Mouse (Mus musculus): ENCODE data around the gene Sec13. TPM values are rescaled to one million over a fixed set of nuclear protein-coding genes. Genes with fewer than 3 reads are reported as not detected.

The Sec13 gene
- total and polyA plus RNA-seq, 3 experiments, result 145 to 257 (median 209) TPM

- Histone ChIP-seq H3K4me1 (ENCODE audit: control insufficient read depth in 1 of 2, insufficient read depth in 2 of 2) (peaks cover 10 to 37% of the 10 kb centered on the region in 2 experiments; a peak in 3 of 4 replicates), H3K4me3 (replicated peaks in 1 of 3; ENCODE audit: low read depth in 2 of 3, low read length in 2 of 3, poor library complexity in 1 of 3) (no peak overlapping the region), H3K79me2 (replicated peaks; ENCODE audit: control insufficient read depth, extremely low read depth, insufficient read depth, poor library complexity, severe bottlenecking) (0 out of 2 replicates have a peak, but pooled peaks cover 2% of the 10 kb centered on the region), H3K9me3 (replicated peaks; ENCODE audit: low read length) (no peaks in the 10 kb centered on the region), H3K9ac (ENCODE audit: insufficient read depth, low read depth) (no peak overlapping the region), H3K4me2 (ENCODE audit: insufficient read depth, low read depth, poor library complexity, severe bottlenecking) (no peak overlapping the region), H3K27me3 (replicated peaks) (no peaks in the 10 kb centered on the region), H3K27ac (ENCODE audit: insufficient read depth, low read depth) (no peak overlapping the region), H3K36me3 (replicated peaks in 1 of 2; ENCODE audit: control insufficient read depth in 1 of 2, insufficient read depth in 1 of 2, low read length in 1 of 2) (peaks cover 78 to 85% of the 10 kb centered on the region in 2 experiments)
- no peak for DNase-seq (ENCODE audit: extremely low read depth)
- TF ChIP-seq PAX5 (IDR thresholded peaks at IDR 0.05; ENCODE audit: low read length), result no peak
- TF ChIP-seq HCFC1 (IDR thresholded peaks at IDR 0.05; ENCODE audit: low read depth, low read length), result no peak
- TF ChIP-seq CHD1 (IDR thresholded peaks at IDR 0.05; ENCODE audit: low read depth, low read length), result no peak
- no peak for TF ChIP-seq IRF4 (IDR thresholded peaks at IDR 0.05; ENCODE audit: low read depth, low read length)
- in situ Hi-C loops (cut with MboI; ENCODE audit: low pct_ligation_motif_present, low pct_unique_long_range_greater_than_20kb, low sequenced_read_pairs), result no loop called here
- dilution Hi-C loops (cut with MboI; ENCODE audit: extremely low pct_ligation_motif_present, extremely low pct_unique_long_range_greater_than_20kb, low sequenced_read_pairs), result no loop called here
These were observed 50.5 kb downstream of the Sec13 start for GRCm38 (mm10) chr6:113690008-113690399.

GRCm38 (mm10) chr6:113686551-113687125, 53.9 kb downstream of the Sec13 start:
- Histone ChIP-seq H3K27ac (ENCODE audit: insufficient read depth, low read depth) (no peak overlapping the region), H3K36me3 (replicated peaks in 1 of 2; ENCODE audit: control insufficient read depth in 1 of 2, insufficient read depth in 1 of 2, low read length in 1 of 2) (peaks cover 77 to 89% of the 10 kb centered on the region in 2 experiments), H3K4me2 (ENCODE audit: insufficient read depth, low read depth, poor library complexity, severe bottlenecking) (no peak overlapping the region), H3K9me3 (replicated peaks; ENCODE audit: low read length) (no peaks in the 10 kb centered on the region), H3K9ac (ENCODE audit: insufficient read depth, low read depth) (no peak overlapping the region), H3K4me1 (ENCODE audit: control insufficient read depth in 1 of 2, insufficient read depth in 2 of 2) (peaks cover 5 to 22% of the 10 kb centered on the region in 2 experiments; a peak in 3 of 4 replicates), H3K27me3 (replicated peaks) (no peaks in the 10 kb centered on the region), H3K4me3 (replicated peaks in 1 of 3; ENCODE audit: low read depth in 2 of 3, low read length in 2 of 3, poor library complexity in 1 of 3) (no peak overlapping the region), H3K79me2 (replicated peaks; ENCODE audit: control insufficient read depth, extremely low read depth, insufficient read depth, poor library complexity, severe bottlenecking) (peaks cover 2% of the 10 kb centered on the region; the same call in 1 of the 2 replicates)
- dilution Hi-C loops (cut with MboI; ENCODE audit: extremely low pct_ligation_motif_present, extremely low pct_unique_long_range_greater_than_20kb, low sequenced_read_pairs), result no loop called here
- in situ Hi-C loops (cut with MboI; ENCODE audit: low pct_ligation_motif_present, low pct_unique_long_range_greater_than_20kb, low sequenced_read_pairs), result no loop called here
- no peak for DNase-seq (ENCODE audit: extremely low read depth)
- TF ChIP-seq MEF2A (IDR thresholded peaks at IDR 0.05; ENCODE audit: borderline replicate concordance, low read depth, low read length) (no peak), JUN (IDR thresholded peaks at IDR 0.05; ENCODE audit: insufficient read depth, low read depth, low read length) (no peak), MYC (IDR thresholded peaks at IDR 0.05; ENCODE audit: low read depth, low read length) (no peak), SMC3 (IDR thresholded peaks at IDR 0.05; ENCODE audit: low read depth, low read length) (no peak), USF2 (conservative IDR thresholded peaks at IDR 0.05; ENCODE audit: low read depth, low read length) (no peak), IRF4 (IDR thresholded peaks at IDR 0.05; ENCODE audit: low read depth, low read length) (no peak), ETS1 (conservative IDR thresholded peaks at IDR 0.05; ENCODE audit: low read depth, low read length) (no peak), KAT2A (IDR thresholded peaks at IDR 0.05; ENCODE audit: insufficient replicate concordance, low read length) (no peak), ZMIZ1 (IDR thresholded peaks at IDR 0.05; ENCODE audit: low read depth, low read length) (no peak), POLR2AphosphoS2 (IDR thresholded peaks at IDR 0.05; ENCODE audit: low read depth, low read length) (no peak), TCF12 (IDR thresholded peaks at IDR 0.05; ENCODE audit: low read depth, low read length) (no peak), RCOR1 (conservative IDR thresholded peaks at IDR 0.05; ENCODE audit: low read depth, low read length) (no peak), NELFE (IDR thresholded peaks at IDR 0.05; ENCODE audit: low read depth, low read length) (no peak), POLR2A (IDR thresholded peaks at IDR 0.05; ENCODE audit: low read depth, low read length) (no peak), MAX (IDR thresholded peaks at IDR 0.05; ENCODE audit: low read length) (no peak), SIN3A (IDR thresholded peaks at IDR 0.05; ENCODE audit: low read length) (no peak), ZKSCAN1 (IDR thresholded peaks at IDR 0.05; ENCODE audit: borderline replicate concordance, low read depth, low read length) (no peak), CHD2 (IDR thresholded peaks at IDR 0.05; ENCODE audit: low read length) (no peak), CTCF (conservative IDR thresholded peaks at IDR 0.05 in 1 of 2, IDR thresholded peaks at IDR 0.05 in 1 of 2; ENCODE audit: low read depth in 2 of 2, low read length in 2 of 2) (no peak)
